Mouse (Mus musculus) thymus, adult 2 months (tissue): ENCODE results near the gene Tbc1d2b. TPM values are rescaled to one million over a fixed set of nuclear protein-coding genes. Genes with fewer than 3 reads are reported as not detected.

ENCODE experiments used
- DNase-seq: peaks from one replicate; pipeline ENCODE4 v3.0.0; 2021
- H3K27ac ChIP-seq: fragments of 200-500 bp; 2 replicates; pipeline ENCODE4 v1.5.1; 2012; ENCODE audit warnings: low read length, control low read depth; ENCODE audit not compliant: control insufficient read depth, insufficient read depth
- H3K27me3 ChIP-seq: fragments of 200-500 bp; 2 replicates; pipeline ENCODE4 v1.6.1; 2012; ENCODE audit warnings: mild to moderate bottlenecking, low read length, moderate library complexity, mixed read lengths; ENCODE audit not compliant: control insufficient read depth, insufficient read depth
- H3K36me3 ChIP-seq: fragments of 200-500 bp; 2 replicates; pipeline ENCODE4 v1.6.1; 2012; ENCODE audit warnings: mild to moderate bottlenecking, low read length, moderate library complexity; ENCODE audit not compliant: control insufficient read depth, insufficient read depth
- H3K4me1 ChIP-seq: fragments of 200-500 bp; replicated peaks from 2 replicates; pipeline ENCODE4 v1.6.1; 2012; ENCODE audit warnings: low read length; ENCODE audit not compliant: control insufficient read depth, insufficient read depth
- H3K4me3 ChIP-seq: fragments of 200-500 bp; 2 replicates; pipeline ENCODE4 v1.5.1; 2012; ENCODE audit warnings: mild to moderate bottlenecking, low read length, control low read depth, moderate library complexity; ENCODE audit not compliant: control insufficient read depth, insufficient read depth
- CTCF ChIP-seq: fragments of 200-500 bp; IDR thresholded peaks from 2 replicates; pipeline ENCODE4 v1.5.1; 2012; ENCODE audit warnings: mild to moderate bottlenecking, control low read depth, low read length, moderate library complexity, borderline replicate concordance; ENCODE audit not compliant: control insufficient read depth, poor library complexity, insufficient read depth; ENCODE audit errors: extremely low read depth
- POLR2A ChIP-seq: fragments of 200-500 bp; IDR thresholded peaks from 2 replicates; pipeline ENCODE4 v1.6.1; 2012; ENCODE audit warnings: mild to moderate bottlenecking, low read length, control low read depth, moderate library complexity; ENCODE audit not compliant: control insufficient read depth, poor library complexity, insufficient read depth; ENCODE audit errors: extremely low read depth
- WGBS: fragments of 180-500 bp; shearing (Covaris S2); methylation state at CpG from one replicate; pipeline ENCODE4 v1.1.7; 2018; 5-methylcytosine and 5-hydroxymethylcytosine counted together
- polyA plus RNA-seq: library from polyadenylated mRNA; depleted of rRNA; stranded (reverse); fragments of >200 nt; gene quantifications from 2 replicates; pipeline ENCODE4 v1.2.3, GENCODE M21; 2012; rRNA removed

Gene Tbc1d2b
- polyA plus RNA-seq, 1 experiment: 59.1 TPM

GRCm38 (mm10) chr9:90163749-90164095, 106.9 kb downstream of the Tbc1d2b start:
- H3K4me1 ChIP-seq: peaks cover 7% of the 10 kb centered on the region
- no peak for DNase-seq
- no peaks in the 10 kb centered on the region for H3K36me3 ChIP-seq
- TF ChIP-seq POLR2A: no peak
- no peak for TF ChIP-seq CTCF
- H3K27me3 ChIP-seq: peaks cover 10% of the 10 kb centered on the region; the same call in 1 of the 2 replicates
- WGBS: 9% methylated on average over 18 of the region's 18 CpGs
- no peak overlapping the region for H3K27ac ChIP-seq
- peak overlapping the region; percentile 43 for H3K4me3 ChIP-seq

DNA sequence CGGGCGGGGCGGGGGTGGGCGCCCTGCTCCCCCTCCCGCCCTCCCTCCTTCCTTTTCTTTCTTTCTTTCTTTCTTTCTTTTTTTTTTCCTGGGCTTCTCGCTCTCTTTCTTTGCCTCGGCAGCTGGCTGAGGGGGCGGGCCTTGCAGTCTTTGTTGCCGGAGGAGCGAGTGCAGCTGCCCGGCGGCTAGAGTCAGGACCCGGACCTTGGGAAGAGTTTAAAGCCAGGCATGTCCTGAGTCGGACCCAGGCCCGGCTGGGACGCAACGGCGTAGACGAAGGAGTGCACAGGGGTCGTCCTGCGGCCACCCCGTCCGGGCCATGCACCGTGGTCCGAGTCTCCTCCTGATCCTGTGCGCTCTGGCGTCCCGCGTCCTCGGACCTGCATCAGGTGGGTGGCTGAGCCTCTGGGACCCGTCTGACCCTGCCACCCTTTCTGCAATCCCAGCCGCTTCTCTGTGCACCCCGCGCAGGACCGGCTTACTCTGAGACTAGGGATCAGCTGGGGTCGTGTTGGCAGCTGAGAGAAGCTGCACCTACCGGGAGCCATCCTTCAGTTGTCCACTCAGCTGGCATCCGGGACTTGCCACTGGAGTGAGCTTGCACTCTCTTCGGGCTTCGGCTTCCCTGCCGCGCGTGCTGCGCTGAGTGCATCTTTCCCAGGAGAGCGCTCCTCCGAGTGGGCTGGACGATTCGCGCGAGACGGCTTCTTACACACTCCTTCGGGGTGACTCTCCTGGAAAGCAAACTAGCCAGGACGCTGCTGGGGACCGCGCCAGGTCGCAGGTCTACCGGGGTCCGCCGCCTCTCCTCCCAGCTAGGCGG, 107.5 kb downstream of the Tbc1d2b start, which contains the start of gene Adamts7:
Gene Adamts7, plus strand, starts transcription at position 144 of the 823 bp plus-strand sequence.
- no peaks in the 10 kb centered on the region for H3K36me3 ChIP-seq
- no peak within 1 kb of the TSS for H3K27ac ChIP-seq
- H3K27me3 ChIP-seq: peaks cover 10% of the 10 kb centered on the region; the same call in 1 of the 2 replicates
- no peak for TF ChIP-seq POLR2A
- TF ChIP-seq CTCF: no peak
- WGBS: 1% methylated on average over 59 of the region's 60 CpGs
- H3K4me3 ChIP-seq: peak within 1 kb of the TSS; percentile 43
- DNase-seq: peak; percentile 44
- H3K4me1 ChIP-seq: peaks cover 7% of the 10 kb centered on the region

- peaks cover 10% of the 10 kb centered on the region; the same call in 1 of the 2 replicates for H3K27me3 ChIP-seq
- peak; percentile 52 for DNase-seq
- no peak overlapping the region for H3K27ac ChIP-seq
- TF ChIP-seq POLR2A: no peak
- TF ChIP-seq CTCF: peak; percentile 27; the same call in 1 of the 2 replicates
- H3K4me3 ChIP-seq: peak overlapping the region; percentile 22
- H3K36me3 ChIP-seq: no peaks in the 10 kb centered on the region
- peaks cover 7% of the 10 kb centered on the region for H3K4me1 ChIP-seq
- WGBS: 13% methylated on average over 27 of the region's 29 CpGs
Measured at GRCm38 (mm10) chr9:90162243-90162925, 108.2 kb downstream of the Tbc1d2b start.

Other genes starting within 250 kb of the Tbc1d2b start
- gene Ctsh, start 216.7 kb downstream of the Tbc1d2b start, polyA plus RNA-seq: 35.3 and 38.9 TPM in 2 replicates
- 93.0 and 104 TPM in 2 replicates for gene Morf4l1, start 156.0 kb downstream of the Tbc1d2b start, polyA plus RNA-seq
- 3.5 and 5.0 TPM in 2 replicates for gene Adamts7, start 107.7 kb downstream of the Tbc1d2b start, polyA plus RNA-seq